Mouse (Mus musculus) lung, postnatal 0 days (tissue): ENCODE measurements around the gene Ninl. TPM values are rescaled to one million over a fixed set of nuclear protein-coding genes. Genes with fewer than 3 reads are reported as not detected.

Experiments used
- ATAC-seq: fragments of 200-750 bp; cut with Nextera tagmentation; 2 replicates; pipeline ENCODE4 v1.8.0; 2017; ENCODE audit warnings: moderate library complexity
- DNase-seq: peaks from one replicate; pipeline ENCODE4 v3.0.0-alpha.2; 2016; ENCODE audit warnings: low spot score
- H3K27ac ChIP-seq: fragments of 300-500 bp; sonication (generic); 2 replicates; pipeline ENCODE4 v1.5.1; 2014; ENCODE audit warnings: antibody characterized with exemption, mild to moderate bottlenecking, low read length, mixed read lengths
- H3K27me3 ChIP-seq: fragments of 300-500 bp; sonication (generic); replicated peaks from 2 replicates; pipeline ENCODE4 v1.6.1; 2014; ENCODE audit warnings: low read length, mixed read lengths; ENCODE audit not compliant: insufficient read depth
- H3K36me3 ChIP-seq: fragments of 300-500 bp; sonication (generic); 2 replicates; pipeline ENCODE4 v1.6.1; 2014; ENCODE audit warnings: low read length, mixed read lengths; ENCODE audit not compliant: insufficient read depth
- H3K4me1 ChIP-seq: fragments of 300-500 bp; sonication (generic); 2 replicates; pipeline ENCODE4 v1.6.1; 2014; ENCODE audit warnings: antibody characterized with exemption, low read depth, low read length, mixed read lengths; ENCODE audit not compliant: insufficient read depth
- H3K4me2 ChIP-seq: fragments of 300-500 bp; sonication (generic); replicated peaks from 2 replicates; pipeline ENCODE4 v1.6.1; 2014; ENCODE audit warnings: low read depth, mild to moderate bottlenecking, low read length, moderate library complexity, mixed read lengths
- H3K4me3 ChIP-seq: fragments of 300-500 bp; sonication (generic); 2 replicates; pipeline ENCODE4 v1.5.1; 2014; ENCODE audit warnings: low read depth, low read length
- H3K9ac ChIP-seq: fragments of 300-500 bp; sonication (generic); replicated peaks from 2 replicates; pipeline ENCODE4 v1.6.1; 2014; ENCODE audit warnings: low read depth, mild to moderate bottlenecking
- H3K9me3 ChIP-seq: fragments of 300-500 bp; sonication (generic); 2 replicates; pipeline ENCODE4 v1.6.1; 2016; ENCODE audit warnings: low read length, mixed read lengths
- CTCF ChIP-seq: IDR thresholded peaks from 2 replicates; pipeline ENCODE4 v1.5.1; 2016; ENCODE audit warnings: antibody characterized with exemption, mild to moderate bottlenecking
- EP300 ChIP-seq: IDR thresholded peaks from 2 replicates; pipeline ENCODE4 v1.6.1; 2016; ENCODE audit warnings: antibody characterized with exemption, mild to moderate bottlenecking, control low read depth
- WGBS: fragments of 180-500 bp; shearing (Covaris S2); extraction: QIAGEN DNeasy Blood & Tissue Kit; methylation state at CpG from one replicate; pipeline ENCODE4 v1.1.7; 2014; 5-methylcytosine and 5-hydroxymethylcytosine counted together
- polyA plus RNA-seq: library from polyadenylated mRNA; unstranded; fragments of >200 nt; fragmentation: Nextera tagmentation; extraction: Ambion mirVana; gene quantifications from 2 replicates; pipeline ENCODE4 v1.2.1, GENCODE M21; 2015

Gene Ninl
- polyA plus RNA-seq, 1 experiment from 2014 or later = 3.9 TPM

DNA sequence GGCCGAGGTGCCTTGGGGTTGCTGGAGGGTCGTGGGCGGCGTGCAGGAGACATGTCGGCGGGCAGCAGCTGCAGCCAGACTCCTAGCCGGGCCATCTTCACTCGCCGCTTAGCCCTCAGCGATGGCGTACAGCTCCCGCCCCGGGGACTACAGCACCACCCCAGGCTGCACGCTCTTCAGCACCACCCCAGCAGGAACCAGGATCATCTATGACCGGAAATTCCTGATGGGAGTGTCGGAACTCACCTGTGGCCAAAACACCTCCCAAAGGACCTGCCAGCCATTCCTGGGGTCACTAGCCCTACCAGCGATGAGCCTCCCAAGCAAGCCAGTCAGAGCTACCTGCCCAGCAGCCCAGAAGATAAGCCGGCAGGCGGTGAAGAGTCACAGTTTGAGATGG is 105.7 kb downstream of the Ninl start:
- ATAC-seq (no peak), DNase-seq (no peak)
- no peaks in the 10 kb centered on the region for H3K27me3 ChIP-seq
- H3K9ac ChIP-seq = no peak overlapping the region
- no peak for TF ChIP-seq EP300
- no peak for TF ChIP-seq CTCF
- H3K9me3 ChIP-seq = no peaks in the 10 kb centered on the region
- H3K4me2 ChIP-seq = no peak overlapping the region
- H3K36me3 ChIP-seq = no peaks in the 10 kb centered on the region
- H3K27ac ChIP-seq = no peak overlapping the region
- H3K4me3 ChIP-seq = no peak overlapping the region
- WGBS = 84% methylated on average over 19 of the region's 19 CpGs
- H3K4me1 ChIP-seq = no peaks in the 10 kb centered on the region

DNA sequence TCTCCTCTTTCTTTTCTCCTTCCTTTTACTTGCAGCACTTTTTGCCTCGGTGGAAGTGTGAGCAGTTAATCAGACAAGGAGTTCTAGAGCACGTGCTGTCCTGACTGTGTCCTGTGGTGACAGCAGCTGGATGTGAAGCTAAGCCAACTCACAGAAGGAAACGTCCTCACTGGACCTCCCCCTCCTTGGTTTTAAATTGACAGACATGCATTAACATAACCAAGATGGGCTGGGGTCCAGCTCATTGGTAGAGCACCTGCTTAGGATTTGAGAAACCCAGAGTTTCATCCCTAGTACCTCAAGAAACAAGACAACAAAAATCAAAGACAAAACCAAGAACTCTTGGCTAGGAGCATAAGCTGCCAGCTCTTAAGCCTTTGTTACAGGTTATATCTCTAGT is 108.4 kb downstream of the Ninl start:
- no peak overlapping the region for H3K4me3 ChIP-seq
- TF ChIP-seq EP300 (no peak), CTCF (no peak)
- H3K27me3 ChIP-seq = no peaks in the 10 kb centered on the region
- H3K27ac ChIP-seq = no peak overlapping the region
- no peak overlapping the region for H3K4me2 ChIP-seq
- 65% methylated on average over 3 of the region's 3 CpGs for WGBS
- no peak for ATAC-seq
- no peaks in the 10 kb centered on the region for H3K36me3 ChIP-seq
- DNase-seq = no peak
- H3K9ac ChIP-seq = no peak overlapping the region
- H3K9me3 ChIP-seq = no peaks in the 10 kb centered on the region
- H3K4me1 ChIP-seq = no peaks in the 10 kb centered on the region

DNA sequence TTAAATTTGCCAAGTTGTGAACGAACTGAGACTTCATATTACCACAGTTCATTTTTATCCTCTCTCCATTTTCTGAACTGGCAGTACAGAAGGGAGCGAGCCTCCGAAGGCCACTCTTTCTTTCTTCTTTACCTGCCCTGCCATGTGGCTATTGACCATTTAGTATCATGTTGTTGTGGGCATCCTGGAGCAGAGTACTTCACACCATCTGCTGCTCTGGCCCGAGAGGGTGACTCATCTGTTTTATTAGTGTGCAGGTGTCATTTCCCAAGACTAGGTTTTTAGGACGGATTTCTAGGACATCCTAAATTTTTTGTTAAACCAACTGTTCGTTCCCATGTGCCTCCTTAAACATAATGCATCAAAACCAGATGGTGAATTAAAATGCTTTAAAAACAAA is 110.0 kb downstream of the Ninl start:
- 84% methylated on average over 6 of the region's 6 CpGs for WGBS
- no peaks in the 10 kb centered on the region for H3K9me3 ChIP-seq
- no peak for DNase-seq
- H3K27ac ChIP-seq = no peak overlapping the region
- no peak overlapping the region for H3K4me3 ChIP-seq
- H3K27me3 ChIP-seq = no peaks in the 10 kb centered on the region
- H3K4me2 ChIP-seq = no peak overlapping the region
- ATAC-seq = no peak
- TF ChIP-seq EP300 (no peak), CTCF (no peak)
- no peak overlapping the region for H3K9ac ChIP-seq
- no peaks in the 10 kb centered on the region for H3K36me3 ChIP-seq
- H3K4me1 ChIP-seq = no peaks in the 10 kb centered on the region

DNA sequence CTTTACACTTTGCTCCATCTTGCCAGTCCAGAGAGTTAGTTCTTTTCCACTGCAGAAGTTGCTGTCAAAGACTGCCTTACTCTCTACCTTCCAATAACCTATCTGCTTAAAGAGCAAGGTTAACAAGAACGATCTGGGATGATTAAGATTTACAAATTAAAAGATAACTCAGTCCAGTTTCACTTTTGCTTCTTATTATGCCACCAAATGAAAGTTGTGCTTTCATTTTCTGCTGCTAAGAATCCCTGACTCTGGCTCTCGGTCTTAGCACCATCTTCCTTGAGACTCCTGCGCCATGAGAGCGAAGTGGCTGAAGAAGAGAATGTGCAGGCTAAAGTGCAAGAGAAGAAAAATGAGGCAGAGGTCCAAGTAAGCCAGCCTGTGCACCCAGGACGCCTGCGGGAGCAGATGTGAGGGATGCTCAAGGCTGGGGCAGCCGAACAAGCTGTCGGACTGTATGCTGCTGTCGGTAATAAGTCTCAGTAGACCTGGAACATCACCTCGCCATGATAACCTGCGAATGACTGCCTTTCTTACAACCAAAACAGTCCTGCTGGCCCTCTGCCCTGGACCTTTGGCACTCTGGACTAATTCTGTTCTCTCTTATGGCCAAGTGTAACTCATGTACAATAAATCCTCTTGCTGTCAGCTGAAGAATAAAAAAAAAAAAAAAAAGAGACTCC is 112.0 kb downstream of the Ninl start:
- Histone ChIP-seq H3K27me3 (no peaks in the 10 kb centered on the region), H3K4me3 (no peak overlapping the region), H3K4me1 (no peaks in the 10 kb centered on the region), H3K9ac (no peak overlapping the region), H3K4me2 (no peak overlapping the region), H3K27ac (no peak overlapping the region), H3K36me3 (no peaks in the 10 kb centered on the region), H3K9me3 (no peaks in the 10 kb centered on the region)
- TF ChIP-seq CTCF (no peak), EP300 (no peak)
- WGBS = 82% methylated on average over 11 of the region's 11 CpGs
- ATAC-seq (no peak), DNase-seq (no peak)

DNA sequence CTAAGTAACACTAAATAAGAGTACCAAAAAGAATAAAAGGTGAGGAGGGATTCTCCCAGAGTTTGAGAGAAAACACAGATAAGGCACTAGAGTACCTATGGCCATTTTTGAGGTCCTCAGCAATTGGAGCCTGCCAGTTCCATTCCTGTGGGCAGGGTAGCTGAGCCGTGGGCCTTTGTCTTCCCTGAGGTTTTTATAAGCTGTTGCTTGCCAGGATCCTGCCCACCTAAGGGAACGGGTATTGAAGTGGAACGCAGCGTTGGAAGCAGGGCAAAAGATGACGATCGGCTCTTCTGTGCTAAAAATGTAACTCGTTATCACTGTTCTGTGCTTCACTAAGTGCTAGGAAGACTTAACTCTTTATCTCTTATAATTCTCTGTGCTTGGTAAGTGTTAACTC is 115.7 kb downstream of the Ninl start:
- Histone ChIP-seq H3K9ac (no peak overlapping the region), H3K27me3 (no peaks in the 10 kb centered on the region), H3K4me2 (no peak overlapping the region), H3K4me1 (no peaks in the 10 kb centered on the region), H3K4me3 (no peak overlapping the region), H3K36me3 (no peaks in the 10 kb centered on the region), H3K9me3 (no peaks in the 10 kb centered on the region), H3K27ac (no peak overlapping the region)
- ATAC-seq = no peak
- WGBS = 83% methylated on average over 7 of the region's 7 CpGs
- DNase-seq = no peak
- TF ChIP-seq EP300 (no peak), CTCF (no peak)

DNA sequence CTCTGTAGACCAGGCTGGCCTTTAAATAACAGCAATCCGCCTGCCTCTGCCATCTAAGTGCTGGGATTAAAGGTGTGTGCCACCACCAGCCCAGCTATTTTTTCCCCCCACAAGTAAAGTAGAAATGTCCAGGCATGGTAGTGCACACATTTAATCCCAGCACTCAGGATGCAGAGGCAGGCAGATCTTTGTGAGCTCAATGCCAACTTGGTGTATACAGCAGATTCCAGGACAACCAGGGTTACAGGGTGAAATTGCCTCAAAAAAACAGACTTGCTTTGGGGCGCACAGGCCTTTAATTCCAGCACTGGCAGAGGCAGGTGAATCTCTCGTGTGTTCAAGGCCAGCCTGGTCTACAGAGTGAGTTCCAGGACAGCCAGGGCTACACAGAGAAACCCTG is 116.2 kb downstream of the Ninl start:
- H3K36me3 ChIP-seq = no peaks in the 10 kb centered on the region
- DNase-seq (no peak), ATAC-seq (no peak)
- 93% methylated on average over 3 of the region's 3 CpGs for WGBS
- no peaks in the 10 kb centered on the region for H3K4me1 ChIP-seq
- no peak overlapping the region for H3K9ac ChIP-seq
- no peak overlapping the region for H3K4me3 ChIP-seq
- H3K9me3 ChIP-seq = no peaks in the 10 kb centered on the region
- H3K27me3 ChIP-seq = no peaks in the 10 kb centered on the region
- H3K4me2 ChIP-seq = no peak overlapping the region
- no peak overlapping the region for H3K27ac ChIP-seq
- TF ChIP-seq CTCF (no peak), EP300 (no peak)

DNA sequence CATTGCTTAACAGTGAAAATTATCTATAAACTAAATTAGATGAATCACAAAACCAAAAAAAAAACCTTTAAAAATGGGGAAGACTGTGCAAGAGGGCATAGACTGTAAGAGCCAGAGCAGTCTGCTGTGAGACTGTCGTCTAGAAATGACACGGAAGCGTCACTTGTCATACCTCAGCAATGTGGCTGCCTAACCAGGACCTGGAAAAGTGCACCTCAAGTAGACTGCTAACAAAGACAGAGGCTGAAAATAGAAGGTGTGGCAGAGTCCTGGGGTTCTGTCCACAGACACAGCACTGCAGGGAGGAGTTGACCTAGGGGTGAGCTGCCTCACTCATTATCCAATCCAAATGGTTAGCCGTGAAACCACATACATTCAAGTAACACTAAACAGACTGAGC is 117.0 kb downstream of the Ninl start:
- no peak overlapping the region for H3K4me3 ChIP-seq
- ATAC-seq (0 out of 2 replicates have a peak, but pooled peaks have one; percentile 14), DNase-seq (no peak)
- H3K9ac ChIP-seq = no peak overlapping the region
- no peaks in the 10 kb centered on the region for H3K9me3 ChIP-seq
- H3K4me2 ChIP-seq = no peak overlapping the region
- H3K27ac ChIP-seq = no peak overlapping the region
- no peaks in the 10 kb centered on the region for H3K36me3 ChIP-seq
- H3K27me3 ChIP-seq = no peaks in the 10 kb centered on the region
- WGBS = 76% methylated on average over 4 of the region's 4 CpGs
- no peaks in the 10 kb centered on the region for H3K4me1 ChIP-seq
- TF ChIP-seq EP300 = no peak
- TF ChIP-seq CTCF = no peak
